Mouse (Mus musculus): ENCODE results near the gene Sema3a.

Gene Sema3a

DNA sequence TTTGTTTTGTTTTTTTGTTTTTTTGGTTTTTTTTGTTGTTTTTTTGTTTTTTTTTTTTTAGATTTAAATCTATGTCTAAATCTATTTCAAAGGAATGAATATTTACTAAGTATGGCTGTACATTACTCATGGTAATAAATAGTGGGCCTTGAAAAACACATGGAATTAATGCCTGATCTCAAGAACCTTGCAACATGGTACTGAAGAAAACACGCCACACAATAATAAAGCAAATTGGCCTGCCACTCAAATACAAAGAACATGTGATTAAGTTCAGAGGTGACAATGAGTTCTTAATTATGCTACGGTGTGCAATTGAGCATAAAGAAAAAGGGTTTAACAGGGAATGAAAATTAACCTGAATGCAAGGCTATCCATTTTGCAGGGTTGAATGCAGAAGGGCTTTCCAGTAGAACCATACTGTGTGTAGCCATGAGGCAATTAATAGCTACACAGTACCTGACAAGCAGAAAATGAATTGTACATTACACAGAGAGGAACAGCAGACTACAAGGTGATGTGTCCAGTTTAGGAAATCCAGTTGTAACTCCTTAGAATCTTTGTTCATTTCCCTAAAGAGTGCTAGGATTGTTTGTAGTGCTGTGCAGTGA lies 288.8 kb downstream of the Sema3a start:
- no peaks in the 10 kb centered on the region for H3K36me3 ChIP-seq (ENCODE audit: insufficient read depth, low read length)
- H3K27me3 ChIP-seq (ENCODE audit: insufficient read depth, low read length) = no peaks in the 10 kb centered on the region
- TF ChIP-seq NANOG (IDR thresholded peaks at IDR 0.05; ENCODE audit: borderline replicate concordance, low read length) = no peak
- TF ChIP-seq CTCF (conservative IDR thresholded peaks at IDR 0.05; ENCODE audit: low read length) = no peak
- no peak for TF ChIP-seq POU5F1 (IDR thresholded peaks at IDR 0.05; ENCODE audit: borderline replicate concordance, low read length)
- no peaks in the 10 kb centered on the region for H3K4me1 ChIP-seq (replicated peaks; ENCODE audit: low read depth, low read length)
- H3K9me3 ChIP-seq (ENCODE audit: low read length) = no peaks in the 10 kb centered on the region
- no peak overlapping the region for H3K4me3 ChIP-seq (replicated peaks; ENCODE audit: low read length)

DNA sequence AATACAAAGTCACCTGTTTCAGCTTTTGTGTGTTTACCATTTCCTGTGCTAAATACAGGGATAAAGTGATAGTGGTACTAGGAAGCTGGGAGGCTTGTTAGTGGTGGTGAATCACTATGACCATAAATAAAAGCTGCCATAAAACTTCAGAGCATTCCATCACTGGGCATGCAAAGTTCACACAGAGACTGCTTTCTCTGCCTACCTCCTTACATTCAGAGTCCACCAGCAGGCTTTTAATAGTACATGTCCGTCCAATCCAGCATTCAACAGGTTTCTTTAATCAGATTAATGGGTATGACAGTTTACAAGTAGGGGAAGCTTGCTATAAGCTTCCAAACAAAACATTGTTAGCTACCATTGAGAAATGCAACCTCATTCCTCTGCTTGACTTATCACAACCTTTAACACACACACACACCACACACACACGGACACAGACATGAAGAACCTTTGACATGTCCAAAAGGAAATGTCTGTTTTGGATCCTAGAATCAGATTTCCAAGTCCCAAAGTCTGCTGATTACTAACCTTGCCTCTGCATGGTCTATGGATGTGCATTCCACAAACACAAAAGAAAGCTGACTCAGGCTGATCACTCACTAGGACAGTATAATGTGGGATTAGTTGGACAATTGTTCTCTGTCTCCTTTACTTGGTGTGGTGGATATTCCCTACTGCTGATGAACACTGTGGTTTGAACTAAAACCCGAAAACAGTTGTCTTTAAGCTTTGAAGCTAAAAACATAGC lies 291.9 kb downstream of the Sema3a start:
- no peaks in the 10 kb centered on the region for H3K27me3 ChIP-seq (ENCODE audit: insufficient read depth, low read length)
- H3K4me1 ChIP-seq (replicated peaks; ENCODE audit: low read depth, low read length) = no peaks in the 10 kb centered on the region
- H3K9me3 ChIP-seq (ENCODE audit: low read length) = no peaks in the 10 kb centered on the region
- TF ChIP-seq CTCF (conservative IDR thresholded peaks at IDR 0.05; ENCODE audit: low read length) (no peak), NANOG (IDR thresholded peaks at IDR 0.05; ENCODE audit: borderline replicate concordance, low read length) (no peak), POU5F1 (IDR thresholded peaks at IDR 0.05; ENCODE audit: borderline replicate concordance, low read length) (no peak)
- H3K36me3 ChIP-seq (ENCODE audit: insufficient read depth, low read length) = no peaks in the 10 kb centered on the region
- no peak overlapping the region for H3K4me3 ChIP-seq (replicated peaks; ENCODE audit: low read length)

GRCm38 (mm10) chr5:13421276-13421925 lies 296.2 kb downstream of the Sema3a start:
- no peak overlapping the region for H3K4me3 ChIP-seq (replicated peaks; ENCODE audit: low read length)
- H3K27me3 ChIP-seq (ENCODE audit: insufficient read depth, low read length) = no peaks in the 10 kb centered on the region
- H3K4me1 ChIP-seq (replicated peaks; ENCODE audit: low read depth, low read length) = no peaks in the 10 kb centered on the region
- H3K36me3 ChIP-seq (ENCODE audit: insufficient read depth, low read length) = no peaks in the 10 kb centered on the region
- TF ChIP-seq NANOG (IDR thresholded peaks at IDR 0.05; ENCODE audit: borderline replicate concordance, low read length) (no peak), POU5F1 (IDR thresholded peaks at IDR 0.05; ENCODE audit: borderline replicate concordance, low read length) (no peak), CTCF (conservative IDR thresholded peaks at IDR 0.05; ENCODE audit: low read length) (no peak)
- no peaks in the 10 kb centered on the region for H3K9me3 ChIP-seq (ENCODE audit: low read length)

DNA sequence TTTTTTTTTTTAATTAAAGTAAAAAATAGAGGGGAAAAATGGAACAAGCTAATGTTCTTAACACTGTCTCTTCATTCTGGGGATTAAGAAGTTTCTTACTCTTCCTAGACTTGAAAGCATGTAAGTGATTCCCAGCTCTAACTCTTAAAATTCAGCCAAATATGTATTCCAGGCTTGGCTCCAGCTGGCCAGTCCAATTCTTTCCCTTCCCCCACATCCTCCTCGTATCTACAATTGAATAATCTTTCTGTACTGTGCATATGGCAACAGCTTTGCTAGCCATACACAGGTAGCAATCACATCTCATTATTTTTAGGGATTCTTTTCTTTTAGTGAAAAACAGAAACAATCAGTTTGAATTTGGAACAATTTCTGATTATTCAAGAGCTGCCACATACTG lies 303.5 kb downstream of the Sema3a start:
- H3K4me3 ChIP-seq (replicated peaks; ENCODE audit: low read length) = no peak overlapping the region
- TF ChIP-seq POU5F1 (IDR thresholded peaks at IDR 0.05; ENCODE audit: borderline replicate concordance, low read length) = no peak
- no peak for TF ChIP-seq NANOG (IDR thresholded peaks at IDR 0.05; ENCODE audit: borderline replicate concordance, low read length)
- TF ChIP-seq CTCF (conservative IDR thresholded peaks at IDR 0.05; ENCODE audit: low read length) = no peak
- no peaks in the 10 kb centered on the region for H3K4me1 ChIP-seq (replicated peaks; ENCODE audit: low read depth, low read length)
- H3K27me3 ChIP-seq (ENCODE audit: insufficient read depth, low read length) = no peaks in the 10 kb centered on the region
- H3K9me3 ChIP-seq (ENCODE audit: low read length) = no peaks in the 10 kb centered on the region
- no peaks in the 10 kb centered on the region for H3K36me3 ChIP-seq (ENCODE audit: insufficient read depth, low read length)

GRCm38 (mm10) chr5:13431827-13432226 lies 306.6 kb downstream of the Sema3a start:
- no peak overlapping the region for H3K4me3 ChIP-seq (replicated peaks; ENCODE audit: low read length)
- H3K4me1 ChIP-seq (replicated peaks; ENCODE audit: low read depth, low read length) = no peaks in the 10 kb centered on the region

DNA sequence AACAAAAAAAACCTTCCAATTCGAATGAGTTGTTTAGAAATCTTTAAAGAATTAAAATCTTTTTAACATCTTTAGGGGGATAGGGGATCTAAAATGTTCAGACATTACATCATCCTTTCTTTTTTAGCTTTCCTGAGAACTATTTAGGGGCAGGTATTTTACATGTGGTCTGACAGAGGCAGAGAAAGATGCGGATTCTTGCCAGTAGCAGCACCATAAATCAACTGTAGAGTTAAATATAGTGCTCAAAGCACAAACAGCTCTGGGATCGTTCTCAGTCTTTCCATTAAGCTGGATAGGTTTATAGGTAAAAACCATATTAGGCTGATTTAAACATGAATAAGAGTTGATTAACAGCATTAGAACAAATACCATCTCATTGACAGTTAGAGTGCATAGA lies 307.4 kb downstream of the Sema3a start:
- no peaks in the 10 kb centered on the region for H3K4me1 ChIP-seq (replicated peaks; ENCODE audit: low read depth, low read length)
- TF ChIP-seq POU5F1 (IDR thresholded peaks at IDR 0.05; ENCODE audit: borderline replicate concordance, low read length) (no peak), CTCF (conservative IDR thresholded peaks at IDR 0.05; ENCODE audit: low read length) (no peak), NANOG (IDR thresholded peaks at IDR 0.05; ENCODE audit: borderline replicate concordance, low read length) (no peak)
- H3K36me3 ChIP-seq (ENCODE audit: insufficient read depth, low read length) = no peaks in the 10 kb centered on the region
- no peaks in the 10 kb centered on the region for H3K27me3 ChIP-seq (ENCODE audit: insufficient read depth, low read length)
- no peaks in the 10 kb centered on the region for H3K9me3 ChIP-seq (ENCODE audit: low read length)
- H3K4me3 ChIP-seq (replicated peaks; ENCODE audit: low read length) = no peak overlapping the region

More at GRCm38 (mm10) chr5:13431827-13432226, 306.6 kb downstream of the Sema3a start:
- TF ChIP-seq POU5F1 (IDR thresholded peaks at IDR 0.05; ENCODE audit: borderline replicate concordance, low read length) = no peak
- TF ChIP-seq NANOG (IDR thresholded peaks at IDR 0.05; ENCODE audit: borderline replicate concordance, low read length) = no peak
- no peak for TF ChIP-seq CTCF (conservative IDR thresholded peaks at IDR 0.05; ENCODE audit: low read length)
- Histone ChIP-seq H3K9me3 (ENCODE audit: low read length) (no peaks in the 10 kb centered on the region), H3K36me3 (ENCODE audit: insufficient read depth, low read length) (no peaks in the 10 kb centered on the region), H3K27me3 (ENCODE audit: insufficient read depth, low read length) (no peaks in the 10 kb centered on the region)

- Histone ChIP-seq H3K27me3 (ENCODE audit: insufficient read depth, low read length) (no peaks in the 10 kb centered on the region), H3K4me3 (replicated peaks; ENCODE audit: low read length) (no peak overlapping the region), H3K36me3 (ENCODE audit: insufficient read depth, low read length) (no peaks in the 10 kb centered on the region), H3K4me1 (replicated peaks; ENCODE audit: low read depth, low read length) (no peaks in the 10 kb centered on the region), H3K9me3 (ENCODE audit: low read length) (no peaks in the 10 kb centered on the region)
- TF ChIP-seq CTCF (conservative IDR thresholded peaks at IDR 0.05; ENCODE audit: low read length) (no peak), NANOG (IDR thresholded peaks at IDR 0.05; ENCODE audit: borderline replicate concordance, low read length) (no peak), POU5F1 (IDR thresholded peaks at IDR 0.05; ENCODE audit: borderline replicate concordance, low read length) (no peak)
Observed at GRCm38 (mm10) chr5:13433303-13433702, 308.1 kb downstream of the Sema3a start.

GRCm38 (mm10) chr5:13441112-13441511 lies 315.9 kb downstream of the Sema3a start:
- Histone ChIP-seq H3K36me3 (ENCODE audit: insufficient read depth, low read length) (no peaks in the 10 kb centered on the region), H3K4me3 (replicated peaks; ENCODE audit: low read length) (no peak overlapping the region), H3K27me3 (ENCODE audit: insufficient read depth, low read length) (no peaks in the 10 kb centered on the region), H3K9me3 (ENCODE audit: low read length) (no peaks in the 10 kb centered on the region), H3K4me1 (replicated peaks; ENCODE audit: low read depth, low read length) (no peaks in the 10 kb centered on the region)
- TF ChIP-seq CTCF (conservative IDR thresholded peaks at IDR 0.05; ENCODE audit: low read length) (no peak), NANOG (IDR thresholded peaks at IDR 0.05; ENCODE audit: borderline replicate concordance, low read length) (no peak), POU5F1 (IDR thresholded peaks at IDR 0.05; ENCODE audit: borderline replicate concordance, low read length) (no peak)

Data from E14TG2a.4 (cell line).